Mouse (Mus musculus) spleen, postnatal 10 days (tissue): Measurements from ENCODE around the gene A630076J17Rik.

Experiments used
- DNase-seq, 2 experiments: peaks; one replicate each; pipeline ENCODE4 v3.0.0; 2021 to 2022; ENCODE audit warnings: low spot score in 2 of 2

The A630076J17Rik gene

DNA sequence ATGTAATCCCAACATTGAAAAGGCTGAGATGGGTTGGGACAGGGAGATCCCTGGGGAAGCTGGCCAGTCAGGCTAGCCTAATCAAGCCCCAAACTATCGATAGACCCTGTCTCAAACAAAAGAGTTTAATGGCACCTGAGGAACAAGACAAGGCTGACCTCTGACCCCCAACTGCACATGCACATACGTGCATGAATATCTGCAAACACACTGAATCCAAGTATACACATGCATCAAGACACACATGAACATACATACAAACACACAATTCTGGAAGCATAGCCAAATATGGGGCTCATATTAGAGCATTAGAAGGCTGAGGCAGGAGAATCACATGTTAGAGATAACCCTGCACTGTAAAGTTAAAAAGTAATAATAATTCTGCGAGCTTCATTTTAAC lies 46.2 kb downstream of the A630076J17Rik start:
- DNase-seq: no peak

DNA sequence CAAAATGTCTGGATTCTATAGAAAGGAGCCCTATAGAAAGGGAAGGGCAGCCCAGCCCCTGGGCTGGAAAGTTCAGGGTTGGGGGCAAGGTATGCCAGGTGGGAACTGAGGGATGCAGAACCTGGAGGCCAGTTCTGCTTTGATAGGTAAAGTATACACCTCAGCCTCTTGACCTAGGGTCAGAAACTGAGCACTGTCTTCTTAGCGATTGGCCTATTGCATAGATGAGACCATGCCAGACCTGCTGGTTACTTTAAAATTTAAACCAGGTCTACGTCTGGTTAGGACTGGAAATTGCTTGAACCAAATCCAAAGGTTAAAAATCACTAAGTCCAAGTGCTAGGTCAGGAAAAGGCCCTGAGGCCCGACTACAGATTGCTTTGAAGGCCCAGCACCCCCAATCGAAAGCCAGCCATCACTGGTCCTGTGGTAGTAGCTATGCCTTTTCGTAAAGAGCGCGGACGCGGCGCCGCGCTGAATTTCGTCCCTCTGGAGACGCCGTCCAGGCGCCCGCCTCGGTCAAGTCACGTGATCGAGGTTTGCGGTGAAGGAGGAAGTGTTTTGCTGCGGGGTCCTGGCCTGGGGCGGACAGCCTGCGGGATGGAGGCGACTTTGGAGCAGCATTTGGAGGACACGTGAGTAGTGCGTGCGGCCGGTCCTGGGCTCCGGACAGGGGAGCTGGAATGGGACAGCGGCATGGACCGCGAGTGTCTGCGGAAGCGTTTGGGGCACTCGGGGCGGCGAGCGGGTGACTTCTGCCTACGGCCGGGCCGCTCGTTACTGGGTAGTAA lies 48.3 kb downstream of the A630076J17Rik start, which contains the start of gene Lamtor5:
Gene Lamtor5 (plus strand): TSS at position 380 of the 791 bp plus-strand sequence.
- peak; percentile 88 to 91 for DNase-seq
